Mouse (Mus musculus) forebrain, embryonic 13.5 days (tissue): ENCODE data around the gene Picalm. TPM values are rescaled to one million over a fixed set of nuclear protein-coding genes. Genes with fewer than 3 reads are reported as not detected.

Source experiments
- ATAC-seq: fragments of 200-750 bp; cut with Nextera tagmentation; 2 replicates; pipeline ENCODE4 v1.8.0; 2017
- H3K27ac ChIP-seq: fragments of 300-500 bp; sonication (generic); 2 replicates; pipeline ENCODE4 v1.5.1; 2015; ENCODE audit warnings: inconsistent platforms, mild to moderate bottlenecking, moderate library complexity
- H3K27me3 ChIP-seq: fragments of 300-500 bp; sonication (generic); 2 replicates; pipeline ENCODE4 v1.6.1; 2015; ENCODE audit warnings: mild to moderate bottlenecking, inconsistent platforms
- H3K36me3 ChIP-seq: fragments of 300-500 bp; sonication (generic); 2 replicates; pipeline ENCODE4 v1.6.1; 2015; ENCODE audit warnings: mild to moderate bottlenecking, inconsistent platforms; ENCODE audit not compliant: poor library complexity, severe bottlenecking
- H3K4me1 ChIP-seq: fragments of 300-500 bp; sonication (generic); 2 replicates; pipeline ENCODE4 v1.6.1; 2015; ENCODE audit warnings: inconsistent platforms
- H3K4me2 ChIP-seq: fragments of 300-500 bp; sonication (generic); 2 replicates; pipeline ENCODE4 v1.6.1; 2015; ENCODE audit warnings: inconsistent platforms, mild to moderate bottlenecking, moderate library complexity
- H3K4me3 ChIP-seq: fragments of 300-500 bp; sonication (generic); 2 replicates; pipeline ENCODE4 v1.5.1; 2015; ENCODE audit warnings: mild to moderate bottlenecking, inconsistent platforms
- H3K9ac ChIP-seq: fragments of 300-500 bp; sonication (generic); 2 replicates; pipeline ENCODE4 v1.6.1; 2015; ENCODE audit warnings: mild to moderate bottlenecking, inconsistent platforms
- H3K9me3 ChIP-seq: fragments of 300-500 bp; sonication (generic); replicated peaks from 2 replicates; pipeline ENCODE4 v1.6.1; 2016; ENCODE audit warnings: inconsistent platforms
- WGBS: fragments of 180-500 bp; shearing (Covaris S2); methylation state at CpG from one replicate; pipeline ENCODE4 v1.1.7; 2015; 5-methylcytosine and 5-hydroxymethylcytosine counted together
- polyA plus RNA-seq: library from polyadenylated mRNA; unstranded; fragments of >200 nt; fragmentation: Nextera tagmentation; extraction: Ambion mirVana; gene quantifications from 2 replicates; pipeline ENCODE4 v1.2.1, GENCODE M21; 2015

Picalm gene
- polyA plus RNA-seq, 1 experiment from 2014 or later = 40.9 TPM

DNA sequence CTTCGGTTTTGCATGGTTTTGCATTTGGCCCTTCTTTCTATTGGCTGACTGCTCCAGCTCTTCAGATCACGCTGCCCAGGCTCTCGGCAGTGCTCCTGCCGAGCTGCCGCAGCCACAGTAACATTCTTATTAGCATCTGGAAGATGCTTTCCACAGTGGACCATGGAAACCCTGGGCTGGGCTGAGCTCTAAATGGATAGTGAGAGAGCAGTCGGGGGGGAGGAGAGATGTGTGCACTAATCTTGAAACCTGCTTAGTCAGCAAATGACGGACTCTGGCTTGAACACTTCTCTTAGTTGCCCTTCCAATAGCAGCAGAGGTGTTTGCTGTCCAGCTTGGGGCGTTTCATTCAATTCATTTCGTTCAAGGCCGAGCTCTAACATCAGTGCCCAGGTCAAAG is 30.8 kb upstream of the Picalm start:
- H3K4me1 ChIP-seq = 0 out of 2 replicates have a peak, but pooled peaks cover 4% of the 10 kb centered on the region
- no peak for ATAC-seq
- no peak overlapping the region for H3K27ac ChIP-seq
- H3K27me3 ChIP-seq = no peaks in the 10 kb centered on the region
- H3K4me3 ChIP-seq = no peak overlapping the region
- H3K36me3 ChIP-seq = no peaks in the 10 kb centered on the region
- no peaks in the 10 kb centered on the region for H3K9me3 ChIP-seq
- H3K9ac ChIP-seq = no peak overlapping the region
- WGBS = 46% methylated on average over 10 of the region's 10 CpGs
- H3K4me2 ChIP-seq = peak overlapping the region; percentile 30

DNA sequence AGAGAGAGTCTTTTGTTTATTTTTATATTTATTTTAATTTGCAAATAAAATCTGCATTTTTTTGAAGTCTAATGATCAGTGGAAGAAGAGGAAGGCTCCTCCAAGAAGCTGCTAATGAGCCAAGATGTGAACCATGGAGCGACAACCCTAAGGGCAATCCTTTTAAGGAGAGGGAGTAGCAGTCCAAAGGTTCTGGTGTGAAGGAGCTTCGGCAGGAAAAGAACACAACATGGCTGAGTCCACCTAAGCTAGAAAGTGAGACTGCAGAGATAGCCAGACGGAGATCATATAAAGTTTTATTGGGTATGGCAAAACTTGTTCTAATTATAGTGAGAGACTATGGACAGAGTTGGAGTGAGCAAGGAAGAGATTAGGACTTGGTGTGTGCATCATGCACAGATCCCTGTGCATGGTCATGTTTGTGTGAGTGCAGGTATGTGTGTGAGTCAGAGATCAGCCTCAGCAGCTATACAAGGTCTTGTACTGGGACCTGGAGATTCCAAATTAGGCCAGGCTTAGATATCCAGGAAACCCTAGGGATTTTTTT is 29.3 kb upstream of the Picalm start:
- Histone ChIP-seq H3K36me3 (no peaks in the 10 kb centered on the region), H3K9me3 (no peaks in the 10 kb centered on the region), H3K27me3 (no peaks in the 10 kb centered on the region), H3K27ac (no peak overlapping the region), H3K9ac (no peak overlapping the region), H3K4me1 (0 out of 2 replicates have a peak, but pooled peaks cover 4% of the 10 kb centered on the region), H3K4me2 (no peak overlapping the region), H3K4me3 (no peak overlapping the region)
- 85% methylated on average over 3 of the region's 3 CpGs for WGBS
- ATAC-seq = no peak

DNA sequence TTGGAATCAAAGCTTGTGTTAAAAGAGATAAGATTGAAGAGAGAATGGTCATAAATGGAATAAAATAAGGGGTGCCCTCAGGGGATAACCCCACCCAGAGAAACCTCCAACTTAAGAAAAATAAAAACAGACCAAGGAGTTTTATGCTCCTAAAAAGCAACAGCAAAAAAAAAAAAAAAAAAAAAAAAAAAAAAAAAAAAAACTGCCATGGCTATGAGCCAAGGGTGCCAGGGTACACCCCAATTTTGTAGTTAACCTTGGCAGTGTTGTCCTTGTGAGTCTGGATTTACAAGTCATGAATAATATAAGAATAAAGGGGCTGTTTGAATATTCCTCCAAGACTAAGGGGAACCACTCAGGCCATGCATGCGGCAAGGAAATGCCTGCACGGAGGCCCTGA is 13.9 kb upstream of the Picalm start:
- H3K9ac ChIP-seq = no peak overlapping the region
- WGBS = 98% methylated on average over 2 of the region's 2 CpGs
- H3K4me1 ChIP-seq = no peaks in the 10 kb centered on the region
- H3K9me3 ChIP-seq = no peaks in the 10 kb centered on the region
- no peak overlapping the region for H3K4me2 ChIP-seq
- no peak overlapping the region for H3K27ac ChIP-seq
- no peak for ATAC-seq
- H3K4me3 ChIP-seq = no peak overlapping the region
- H3K36me3 ChIP-seq = no peaks in the 10 kb centered on the region
- H3K27me3 ChIP-seq = no peaks in the 10 kb centered on the region

DNA sequence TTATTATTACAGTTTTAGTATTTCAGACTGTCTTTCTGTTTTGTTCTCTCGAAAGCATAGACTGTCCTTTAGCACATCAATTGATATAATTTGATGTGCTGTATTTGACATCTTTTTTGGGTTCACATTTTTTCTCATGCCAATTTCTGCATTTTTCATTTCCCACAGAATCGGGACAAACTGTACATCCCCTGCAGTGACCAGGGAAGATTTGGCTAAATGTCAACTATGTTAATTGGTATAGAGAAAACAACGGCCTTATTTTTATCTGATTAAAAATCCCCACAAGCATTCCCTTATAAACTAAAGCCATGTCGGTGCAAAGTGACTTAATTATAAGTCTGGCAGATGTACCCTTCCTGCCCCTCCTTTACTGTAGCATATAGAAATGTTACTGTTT is 9.9 kb upstream of the Picalm start:
- no peaks in the 10 kb centered on the region for H3K36me3 ChIP-seq
- no peak overlapping the region for H3K4me3 ChIP-seq
- no peaks in the 10 kb centered on the region for H3K27me3 ChIP-seq
- H3K9me3 ChIP-seq = no peaks in the 10 kb centered on the region
- 57% methylated on average over 4 of the region's 4 CpGs for WGBS
- H3K9ac ChIP-seq = no peak overlapping the region
- no peak overlapping the region for H3K4me2 ChIP-seq
- H3K27ac ChIP-seq = no peak overlapping the region
- no peaks in the 10 kb centered on the region for H3K4me1 ChIP-seq
- no peak for ATAC-seq

GRCm38 (mm10) chr7:90124991-90125390 is 5.0 kb upstream of the Picalm start:
- H3K4me2 ChIP-seq = no peak overlapping the region
- WGBS = 95% methylated on average over 5 of the region's 5 CpGs
- no peak overlapping the region for H3K27ac ChIP-seq
- no peak for ATAC-seq
- no peaks in the 10 kb centered on the region for H3K9me3 ChIP-seq
- no peak overlapping the region for H3K9ac ChIP-seq
- no peaks in the 10 kb centered on the region for H3K27me3 ChIP-seq
- peaks cover 8% of the 10 kb centered on the region; the same call in 1 of the 2 replicates for H3K4me1 ChIP-seq
- no peak overlapping the region for H3K4me3 ChIP-seq
- H3K36me3 ChIP-seq = no peaks in the 10 kb centered on the region

DNA sequence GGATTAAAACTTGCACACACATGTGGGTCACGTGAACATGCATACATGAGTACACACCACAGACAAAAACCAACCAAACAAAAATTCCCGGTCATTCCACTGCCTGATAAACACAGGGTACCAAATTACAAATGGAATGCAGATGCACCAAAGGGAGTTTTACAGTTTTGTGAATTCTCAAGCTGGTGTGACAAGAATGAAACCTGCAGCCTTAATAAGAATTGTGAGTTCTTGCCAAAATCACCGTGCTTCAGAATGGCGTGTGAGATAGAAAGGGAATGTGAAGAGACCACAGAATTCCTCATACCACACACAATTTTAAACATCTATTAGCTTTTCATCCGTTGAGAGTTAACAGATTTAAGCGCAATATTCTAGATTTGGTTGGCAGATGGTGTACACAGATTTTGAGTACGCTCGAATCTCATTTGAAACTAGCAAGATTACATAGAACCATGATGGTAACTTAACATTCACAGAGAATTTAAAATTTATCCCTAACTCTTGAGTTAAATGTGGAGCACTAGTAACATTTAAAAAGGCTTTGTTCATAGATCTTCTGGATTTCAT is 1.3 kb upstream of the Picalm start:
- H3K9ac ChIP-seq = peak overlapping the region; percentile 74; the same call in 1 of the 2 replicates
- H3K36me3 ChIP-seq = no peaks in the 10 kb centered on the region
- peak overlapping the region; percentile 94 for H3K4me3 ChIP-seq
- peaks cover 22% of the 10 kb centered on the region for H3K4me1 ChIP-seq
- H3K27me3 ChIP-seq = no peaks in the 10 kb centered on the region
- H3K9me3 ChIP-seq = no peaks in the 10 kb centered on the region
- H3K27ac ChIP-seq = peak overlapping the region; percentile 95; the same call in 1 of the 2 replicates
- no peak for ATAC-seq
- peak overlapping the region; percentile 90 for H3K4me2 ChIP-seq
- 74% methylated on average over 8 of the region's 8 CpGs for whole genome bisulfite sequencing

DNA sequence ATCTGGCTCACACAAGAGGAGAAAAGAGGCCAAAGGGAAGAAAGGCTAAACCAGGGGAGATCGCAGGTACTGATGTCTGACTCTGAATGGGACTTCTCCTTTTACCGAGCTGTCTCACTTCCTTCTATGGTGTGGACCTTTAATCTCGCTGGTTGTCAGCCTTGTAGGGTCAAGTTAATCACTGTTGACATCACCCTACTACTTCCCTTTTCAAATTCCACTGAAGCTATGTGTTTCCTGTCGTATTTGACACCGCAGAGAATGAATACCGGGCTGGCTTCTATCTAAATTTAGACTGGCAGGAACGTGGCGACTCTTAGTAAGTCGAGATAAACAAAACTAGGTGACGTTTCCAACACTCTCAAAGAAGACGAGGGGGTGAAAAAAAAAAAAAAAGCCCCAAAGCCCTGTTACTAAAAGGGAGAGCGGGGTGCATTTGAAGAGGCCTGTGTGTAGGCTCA is 712 bp upstream of the Picalm start:
- peak overlapping the region; percentile 90 for H3K4me2 ChIP-seq
- peak overlapping the region; percentile 94 for H3K4me3 ChIP-seq
- H3K36me3 ChIP-seq = no peaks in the 10 kb centered on the region
- H3K27me3 ChIP-seq = no peaks in the 10 kb centered on the region
- H3K9ac ChIP-seq = peak overlapping the region; percentile 74
- H3K27ac ChIP-seq = peak overlapping the region; percentile 95
- no peaks in the 10 kb centered on the region for H3K9me3 ChIP-seq
- H3K4me1 ChIP-seq = peaks cover 26% of the 10 kb centered on the region
- WGBS = under 1% methylated on average over 12 of the region's 12 CpGs
- ATAC-seq = peak; percentile 3

GRCm38 (mm10) chr7:90130501-90131375 is 725 bp downstream of the Picalm start:
- Histone ChIP-seq H3K27me3 (no peaks in the 10 kb centered on the region), H3K9ac (peak overlapping the region; percentile 97), H3K36me3 (no peaks in the 10 kb centered on the region), H3K4me3 (peak overlapping the region; percentile 94), H3K9me3 (no peaks in the 10 kb centered on the region), H3K4me2 (peak overlapping the region; percentile 90), H3K4me1 (peaks cover 29% of the 10 kb centered on the region), H3K27ac (peak overlapping the region; percentile 95)
- WGBS = 1% methylated on average over 39 of the region's 39 CpGs
- ATAC-seq = peak; percentile 70

GRCm38 (mm10) chr7:90131376-90131651 is 1.3 kb downstream of the Picalm start:
- H3K4me3 ChIP-seq = peak overlapping the region; percentile 94
- H3K9ac ChIP-seq = peak overlapping the region; percentile 97
- H3K27ac ChIP-seq = no peak overlapping the region; the same call in 1 of the 2 replicates
- H3K27me3 ChIP-seq = no peaks in the 10 kb centered on the region
- no peaks in the 10 kb centered on the region for H3K36me3 ChIP-seq
- H3K4me2 ChIP-seq = peak overlapping the region; percentile 90
- peaks cover 29% of the 10 kb centered on the region for H3K4me1 ChIP-seq
- WGBS = 0% methylated on average over 2 of the region's 2 CpGs
- no peak for ATAC-seq
- H3K9me3 ChIP-seq = no peaks in the 10 kb centered on the region

- WGBS = 12% methylated on average over 7 of the region's 7 CpGs
- Histone ChIP-seq H3K27me3 (no peaks in the 10 kb centered on the region), H3K4me2 (peak overlapping the region; percentile 90), H3K27ac (no peak overlapping the region), H3K36me3 (no peaks in the 10 kb centered on the region), H3K9me3 (no peaks in the 10 kb centered on the region), H3K4me1 (peaks cover 29% of the 10 kb centered on the region), H3K9ac (peak overlapping the region; percentile 97), H3K4me3 (peak overlapping the region; percentile 94)
- ATAC-seq = no peak
Measured at GRCm38 (mm10) chr7:90131831-90132241, 1.8 kb downstream of the Picalm start.

GRCm38 (mm10) chr7:90132322-90132721 is 2.3 kb downstream of the Picalm start:
- Histone ChIP-seq H3K4me3 (peak overlapping the region; percentile 94), H3K9me3 (no peaks in the 10 kb centered on the region), H3K4me2 (peak overlapping the region; percentile 90), H3K27ac (no peak overlapping the region), H3K36me3 (no peaks in the 10 kb centered on the region), H3K27me3 (no peaks in the 10 kb centered on the region), H3K9ac (peak overlapping the region; percentile 97), H3K4me1 (peaks cover 29% of the 10 kb centered on the region)
- ATAC-seq = no peak
- 70% methylated on average over 3 of the region's 3 CpGs for WGBS

- Histone ChIP-seq H3K4me1 (peaks cover 27% of the 10 kb centered on the region), H3K9ac (no peak overlapping the region), H3K4me2 (no peak overlapping the region), H3K27me3 (no peaks in the 10 kb centered on the region), H3K4me3 (no peak overlapping the region), H3K9me3 (no peaks in the 10 kb centered on the region), H3K27ac (no peak overlapping the region), H3K36me3 (no peaks in the 10 kb centered on the region)
- ATAC-seq = no peak
- 83% methylated on average over 3 of the region's 3 CpGs for whole genome bisulfite sequencing
Measured at GRCm38 (mm10) chr7:90136736-90137135, 6.7 kb downstream of the Picalm start.
